Mouse (Mus musculus) myocyte (in vitro differentiated cells): ENCODE measurements around the gene Gm17651.

Source experiments
- CEBPB ChIP-seq: IDR thresholded peaks from 2 replicates; pipeline ENCODE4 v1.6.1; 2011; ENCODE audit warnings: mild to moderate bottlenecking, moderate library complexity; ENCODE audit not compliant: poor library complexity, insufficient read depth, severe bottlenecking
- E2F4 ChIP-seq: IDR thresholded peaks from one replicate; pipeline ENCODE4 v1.6.1; 2011; ENCODE audit warnings: mild to moderate bottlenecking, control low read depth, moderate library complexity; ENCODE audit not compliant: insufficient read depth
- MAX ChIP-seq: IDR thresholded peaks from one replicate; pipeline ENCODE4 v1.6.1; 2011; ENCODE audit warnings: low read depth, mild to moderate bottlenecking, control low read depth
- MYOD1 ChIP-seq, 3 experiments: IDR thresholded peaks; one replicate each; pipeline ENCODE4 v1.6.1; 2011; ENCODE audit warnings: control low read depth in 2 of 3, low read depth in 2 of 3, mild to moderate bottlenecking in 2 of 3, moderate library complexity in 1 of 3; ENCODE audit not compliant: insufficient read length in 2 of 3, control insufficient read depth in 1 of 3
- MYOG ChIP-seq, 3 experiments: IDR thresholded peaks; one replicate each; pipeline ENCODE4 v1.6.1; 2011; ENCODE audit warnings: control low read depth in 2 of 3, low read depth in 2 of 3, mild to moderate bottlenecking in 2 of 3; ENCODE audit not compliant: insufficient read length in 2 of 3, control insufficient read depth in 1 of 3, insufficient read depth in 1 of 3
- POLR2A ChIP-seq: IDR thresholded peaks from one replicate; pipeline ENCODE4 v1.6.1; 2011; ENCODE audit warnings: low read depth, mild to moderate bottlenecking, control low read depth, moderate library complexity; ENCODE audit not compliant: insufficient read length
- POLR2AphosphoS2 ChIP-seq: IDR thresholded peaks from one replicate; pipeline ENCODE4 v1.6.1; 2011; ENCODE audit warnings: low read depth, control low read depth; ENCODE audit not compliant: insufficient read length
- REST ChIP-seq: IDR thresholded peaks from one replicate; pipeline ENCODE4 v1.6.1; 2011; ENCODE audit warnings: mild to moderate bottlenecking, control low read depth, moderate library complexity; ENCODE audit not compliant: insufficient read depth, insufficient read length
- SRF ChIP-seq: IDR thresholded peaks from one replicate; pipeline ENCODE4 v1.6.1; 2011; ENCODE audit warnings: low read depth; ENCODE audit not compliant: control insufficient read depth, insufficient read length
- TCF12 ChIP-seq: IDR thresholded peaks from one replicate; pipeline ENCODE4 v1.6.1; 2011; ENCODE audit warnings: mild to moderate bottlenecking, control low read depth; ENCODE audit not compliant: poor library complexity, insufficient read depth, severe bottlenecking
- USF1 ChIP-seq: IDR thresholded peaks from one replicate; pipeline ENCODE4 v1.6.1; 2011; ENCODE audit warnings: low read depth, mild to moderate bottlenecking, control low read depth, moderate library complexity

GRCm38 (mm10) chr3:97633456-97633855 lies 41.0 kb downstream of the Gm17651 start:
- TF ChIP-seq POLR2A (no peak), TCF12 (no peak), CEBPB (no peak), MAX (no peak), USF1 (no peak), SRF (no peak), E2F4 (no peak), POLR2AphosphoS2 (no peak), REST (no peak), MYOD1 (IDR thresholded peaks at IDR 0.05; ENCODE audit: control insufficient read depth in 1 of 3, insufficient read length in 2 of 3, low read depth in 2 of 3) (no peak), MYOG (IDR thresholded peaks at IDR 0.05; ENCODE audit: control insufficient read depth in 1 of 3, insufficient read depth in 1 of 3, insufficient read length in 2 of 3, low read depth in 2 of 3) (no peak)
